Mouse (Mus musculus) right cerebral cortex, postnatal 4 days (tissue): ENCODE data around the gene Chic2.

Source experiments
- DNase-seq: peaks from one replicate; pipeline ENCODE4 v3.0.0-alpha.2; 2022

The Chic2 gene

DNA sequence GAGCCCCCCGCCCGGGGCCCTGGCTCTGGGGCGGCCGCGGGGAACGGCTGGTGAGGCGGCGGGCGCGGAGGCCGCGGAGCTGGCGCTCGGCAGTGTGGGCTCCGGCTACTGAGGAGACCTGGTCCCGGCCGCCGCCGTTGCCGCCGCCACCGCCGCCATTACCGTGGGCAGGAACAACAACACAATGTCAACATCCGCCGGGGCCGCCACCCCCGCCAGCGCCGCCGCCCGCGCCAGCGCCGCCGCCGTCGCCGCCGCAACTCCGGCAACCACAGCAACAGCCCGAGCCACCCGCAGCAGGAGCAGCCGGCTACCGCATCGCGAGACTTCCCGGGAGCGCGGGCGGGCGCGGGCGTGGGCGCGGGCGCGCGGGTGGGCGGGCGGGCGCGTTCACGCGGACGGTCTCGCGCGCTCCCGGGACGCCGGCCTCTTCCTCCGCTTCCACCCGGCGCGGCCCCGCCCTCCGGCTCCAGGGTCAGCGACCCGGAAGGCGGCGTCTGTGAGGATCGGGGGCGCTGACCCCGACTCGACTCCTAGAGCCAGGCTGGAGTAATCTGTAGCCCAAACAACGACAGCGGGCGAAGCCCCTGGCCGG, at the start of gene Chic2:
Gene Chic2, minus strand, starts transcription at position 465 of the 595 bp plus-strand sequence.
- peak; percentile 83 for DNase-seq

- DNase-seq = no peak
Observed at GRCm38 (mm10) chr5:75085906-75086305, 41.3 kb upstream of the Chic2 start.

DNA sequence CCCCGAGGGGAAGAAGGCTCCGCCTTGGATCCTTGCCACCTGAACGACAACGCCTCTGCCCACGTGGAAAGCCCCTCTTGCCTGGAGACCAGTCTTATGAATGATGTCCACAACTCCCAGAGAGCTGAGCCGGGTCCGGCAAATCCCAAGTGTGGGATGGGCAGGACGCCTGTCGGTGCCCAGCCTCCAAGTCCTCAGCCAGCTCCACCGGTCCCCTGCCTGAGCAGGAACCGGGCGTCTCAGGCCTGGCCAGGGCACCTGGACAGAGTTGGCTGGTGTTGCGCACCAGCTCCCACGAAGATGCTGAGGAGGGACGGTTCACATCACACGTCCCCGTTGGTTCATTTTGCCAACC, 40.9 kb upstream of the Chic2 start:
- DNase-seq = no peak

- DNase-seq = no peak
Observed at GRCm38 (mm10) chr5:75084871-75085520, 40.4 kb upstream of the Chic2 start.

GRCm38 (mm10) chr5:75084393-75084870, 39.9 kb upstream of the Chic2 start:
- no peak for DNase-seq

DNA sequence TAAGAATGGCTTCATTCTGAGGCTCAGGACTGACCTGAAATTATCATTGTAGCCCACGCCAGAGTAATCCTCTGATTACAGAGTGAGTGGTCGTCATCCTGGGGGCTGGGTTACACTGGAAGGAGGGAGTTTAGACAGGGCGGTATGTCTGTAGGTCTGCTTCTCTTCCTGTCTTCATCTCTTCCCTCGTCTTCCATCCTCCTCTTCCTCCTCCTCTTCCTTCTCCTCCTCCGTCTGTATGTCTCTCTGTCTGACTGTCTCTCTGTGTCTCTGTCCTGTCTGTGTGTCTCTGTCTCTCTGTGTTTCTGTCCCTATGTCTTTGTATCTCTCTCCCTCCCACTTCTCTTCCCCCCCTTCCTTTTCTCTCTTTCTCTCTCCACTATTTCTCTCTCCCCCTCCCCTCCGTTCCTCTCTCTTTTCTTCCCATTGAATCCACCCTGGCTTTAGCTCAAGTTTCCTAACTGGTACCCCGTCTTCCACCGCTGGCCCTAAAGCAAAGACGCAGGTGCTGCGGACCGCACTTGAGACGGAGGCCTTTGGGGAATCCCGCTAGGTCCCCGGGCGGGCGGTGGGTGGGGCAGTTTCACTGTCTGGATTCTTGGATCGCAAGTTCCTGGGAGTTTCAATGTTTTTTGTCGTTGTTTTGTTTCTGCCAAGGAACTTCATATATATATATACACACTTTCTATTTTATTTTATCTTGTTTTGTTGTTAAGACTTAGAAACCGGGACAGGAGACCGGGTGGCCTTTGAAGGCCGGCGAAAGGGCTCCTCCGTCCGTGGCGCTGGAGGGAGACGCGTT, 39.2 kb upstream of the Chic2 start:
- no peak for DNase-seq

DNA sequence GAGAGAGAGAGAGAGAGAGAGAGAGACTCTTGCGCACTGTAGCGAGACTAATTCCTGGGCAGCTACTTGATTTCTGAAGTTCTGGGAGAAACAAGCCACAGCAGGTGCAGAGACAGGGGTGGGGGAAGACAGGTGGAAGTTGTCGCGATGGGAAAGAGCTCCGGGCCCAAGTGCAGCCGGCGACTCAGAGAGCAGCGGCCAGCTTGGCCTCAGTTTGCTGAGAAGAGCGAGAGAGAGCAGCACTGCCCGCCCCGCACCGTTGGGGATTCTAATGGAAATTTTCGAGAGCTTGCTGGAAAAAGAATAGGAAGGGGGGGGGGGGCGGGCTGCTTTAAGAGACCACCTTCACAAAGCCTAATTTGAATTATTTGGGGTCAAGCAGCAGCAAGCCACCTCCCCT, 38.5 kb upstream of the Chic2 start:
- no peak for DNase-seq

GRCm38 (mm10) chr5:75082439-75082838, 37.9 kb upstream of the Chic2 start:
- DNase-seq = no peak

GRCm38 (mm10) chr5:75079564-75079963, 35.0 kb upstream of the Chic2 start:
- DNase-seq = no peak

DNA sequence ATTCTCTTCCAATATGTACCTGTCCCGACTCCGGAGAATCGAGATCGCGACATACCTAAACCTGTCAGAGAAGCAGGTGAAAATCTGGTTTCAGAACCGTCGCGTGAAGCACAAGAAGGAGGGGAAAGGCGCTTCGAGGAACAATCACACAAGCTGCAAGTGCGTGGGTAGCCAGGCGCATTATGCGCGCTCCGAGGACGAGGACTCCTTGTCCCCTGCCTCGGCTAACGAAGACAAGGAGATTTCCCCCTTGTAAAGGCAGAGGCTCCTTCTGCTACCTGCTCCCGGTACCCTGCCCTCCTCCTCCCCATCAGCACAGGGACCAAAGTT, 32.4 kb upstream of the Chic2 start:
- DNase-seq = no peak

- no peak for DNase-seq
Observed at GRCm38 (mm10) chr5:75076326-75077050, 31.9 kb upstream of the Chic2 start.

DNA sequence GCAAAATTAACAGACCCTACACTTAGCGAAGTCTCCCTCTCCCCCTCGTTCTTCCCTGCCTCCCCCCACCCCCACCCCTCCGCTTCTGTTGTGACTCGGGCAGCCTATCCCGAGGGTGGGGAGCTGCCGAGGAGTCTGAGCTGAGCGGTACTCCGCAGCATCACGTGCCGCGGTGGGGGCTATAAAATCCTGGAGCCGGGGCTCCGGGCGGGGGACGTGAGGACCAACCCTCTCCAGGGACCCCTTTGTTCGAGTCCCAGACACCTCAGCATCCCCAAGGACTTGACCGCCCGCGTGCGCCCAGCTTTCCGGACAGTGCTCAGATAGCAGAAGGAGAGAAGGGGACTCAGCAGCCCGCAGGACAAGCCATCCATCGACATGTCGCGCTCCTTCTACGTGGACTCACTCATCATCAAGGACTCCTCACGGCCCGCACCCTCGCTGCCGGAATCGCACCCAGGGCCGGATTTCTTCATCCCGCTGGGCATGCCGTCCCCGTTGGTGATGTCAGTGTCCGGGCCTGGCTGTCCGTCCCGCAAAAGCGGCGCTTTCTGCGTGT, 30.9 kb upstream of the Chic2 start, which contains the start of gene Gsx2:
Gene Gsx2, plus strand, starts transcription at position 219 of the 559 bp plus-strand sequence.
- DNase-seq = no peak

DNA sequence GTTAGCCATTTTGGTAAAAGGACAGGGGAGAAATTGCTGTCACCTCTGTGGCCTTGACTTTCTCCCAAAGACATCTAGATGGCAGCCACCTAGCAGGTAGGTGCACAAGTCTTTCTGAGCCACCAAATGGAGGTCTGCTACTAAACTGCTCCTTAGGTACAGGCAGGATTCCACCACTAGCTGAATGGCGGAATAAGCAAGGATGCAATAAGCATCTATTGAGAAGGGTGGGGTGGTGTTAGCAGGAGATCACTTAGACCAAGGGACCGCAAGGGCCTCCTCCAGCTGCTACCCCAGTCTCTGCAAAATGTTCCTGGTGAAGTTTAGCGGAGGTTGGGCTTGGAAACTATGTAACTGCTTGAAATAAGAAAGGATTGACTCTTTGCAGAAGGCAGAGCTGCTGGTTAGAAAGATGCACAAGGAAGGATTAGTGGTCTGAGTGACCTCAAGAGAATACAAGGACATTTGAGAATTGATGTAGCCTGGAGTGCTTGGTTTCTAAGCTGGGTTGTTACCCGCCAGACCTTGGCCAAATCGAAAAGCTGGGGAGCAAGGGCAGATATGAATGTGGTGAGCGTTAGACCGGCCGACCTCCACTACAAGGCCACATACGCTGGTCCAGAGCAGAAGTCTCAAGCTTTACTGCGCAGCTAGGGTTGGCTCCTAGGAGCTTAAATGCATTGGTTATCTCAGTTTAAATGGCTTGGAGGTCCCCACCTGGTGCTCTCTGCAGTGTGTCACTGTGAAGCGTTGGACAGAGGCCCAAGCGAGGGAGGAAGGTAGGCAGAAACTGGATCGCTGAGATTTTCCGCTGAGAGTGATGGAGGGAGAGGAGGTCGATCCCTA, 30.2 kb upstream of the Chic2 start:
- DNase-seq = no peak

DNA sequence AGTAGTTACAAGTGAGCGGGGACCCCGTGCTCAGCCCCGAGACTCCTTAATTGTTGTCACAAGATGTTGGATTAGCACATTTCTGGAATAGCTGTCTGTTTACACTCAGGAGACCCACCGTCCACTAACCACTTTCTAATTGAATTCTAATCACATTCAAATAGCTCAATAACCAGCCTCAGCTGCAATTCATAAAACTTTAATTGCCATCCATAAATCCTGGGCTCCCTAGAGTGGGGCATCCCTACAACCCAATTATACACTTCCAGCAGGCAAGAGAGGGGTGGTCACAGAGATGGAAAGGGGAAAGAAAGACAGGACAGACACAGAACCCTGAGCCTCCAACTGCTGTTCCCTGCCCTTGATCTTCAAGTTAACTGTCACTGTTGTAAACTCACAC, 29.6 kb upstream of the Chic2 start:
- DNase-seq = no peak

DNA sequence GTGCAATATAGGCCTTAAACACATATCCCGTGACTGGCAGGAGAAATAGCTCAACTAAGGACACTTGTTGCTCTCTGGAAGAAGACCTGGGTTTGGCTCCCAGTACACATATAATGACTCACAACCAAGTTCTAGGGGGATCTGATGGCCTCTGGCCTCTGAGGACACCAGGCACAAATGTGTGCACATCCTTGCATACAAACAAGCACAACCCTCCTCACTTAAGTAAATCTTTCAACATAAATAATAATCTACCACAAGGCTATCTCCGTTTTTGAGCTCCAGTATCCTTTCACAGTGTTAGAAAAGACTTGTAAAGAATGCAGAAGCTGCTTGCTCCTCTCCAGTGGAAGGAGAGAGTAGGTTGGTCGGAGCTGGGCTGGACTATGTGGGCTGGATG, 29.1 kb upstream of the Chic2 start:
- no peak for DNase-seq

DNA sequence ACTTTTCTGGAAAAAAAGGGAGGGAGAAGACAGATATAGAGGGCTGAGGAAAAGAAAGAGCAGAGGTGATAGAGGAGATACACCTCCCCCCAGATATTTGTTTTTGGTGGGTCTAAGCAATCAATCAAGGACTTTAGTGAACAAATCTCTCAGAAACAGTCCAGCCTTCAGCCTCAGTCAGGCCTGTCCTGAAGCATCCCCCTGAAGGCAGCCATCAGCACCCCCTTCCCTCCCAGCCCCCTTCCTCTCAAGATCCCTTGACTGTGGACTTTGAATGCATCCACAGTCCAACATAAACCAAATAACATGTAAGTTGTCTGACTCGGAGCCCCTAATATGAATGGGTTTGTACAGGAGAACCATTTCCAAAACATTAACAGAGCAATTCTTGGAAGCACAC, 28.6 kb upstream of the Chic2 start:
- DNase-seq = no peak

DNA sequence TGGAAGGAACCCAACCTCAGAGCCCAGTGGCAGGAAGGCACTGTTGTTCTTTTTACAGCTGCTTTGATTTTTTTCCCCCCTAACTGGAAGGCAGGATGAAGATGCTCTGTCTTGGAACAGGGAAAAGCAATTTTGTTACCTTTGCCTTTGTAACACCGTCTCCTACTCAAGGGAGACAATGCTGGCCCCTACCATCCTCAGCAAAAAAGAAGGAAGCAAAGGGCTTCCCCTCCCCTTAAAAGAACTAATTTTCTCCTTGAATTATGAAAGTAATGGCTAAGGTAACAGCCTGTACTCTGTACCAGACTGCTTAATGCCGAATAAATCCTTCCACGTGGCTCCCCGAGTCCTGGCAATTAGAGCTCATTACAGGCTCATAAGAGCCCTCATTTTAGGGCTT, 28.0 kb upstream of the Chic2 start:
- DNase-seq = no peak

DNA sequence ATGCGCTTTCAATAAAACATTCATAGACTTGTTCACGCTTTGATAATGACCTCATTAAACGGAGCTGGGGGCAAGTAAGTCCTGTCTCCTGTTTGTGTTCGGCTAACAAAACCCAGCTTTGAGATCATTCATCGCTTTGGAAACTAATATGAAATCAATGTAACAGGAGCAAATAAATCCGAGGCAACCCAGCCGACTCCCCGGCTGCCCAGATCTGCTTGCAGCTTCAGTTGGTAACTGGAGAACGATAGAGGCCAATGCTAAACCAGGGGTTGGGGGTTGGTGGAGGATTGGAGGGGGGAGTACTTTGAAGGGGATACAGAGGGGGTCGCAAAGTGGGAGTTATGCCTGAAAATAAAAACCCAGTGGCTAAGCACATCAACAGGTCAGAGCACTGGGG, 27.4 kb upstream of the Chic2 start:
- no peak for DNase-seq

GRCm38 (mm10) chr5:75070656-75071375, 26.2 kb upstream of the Chic2 start:
- peak; percentile 8 for DNase-seq

DNA sequence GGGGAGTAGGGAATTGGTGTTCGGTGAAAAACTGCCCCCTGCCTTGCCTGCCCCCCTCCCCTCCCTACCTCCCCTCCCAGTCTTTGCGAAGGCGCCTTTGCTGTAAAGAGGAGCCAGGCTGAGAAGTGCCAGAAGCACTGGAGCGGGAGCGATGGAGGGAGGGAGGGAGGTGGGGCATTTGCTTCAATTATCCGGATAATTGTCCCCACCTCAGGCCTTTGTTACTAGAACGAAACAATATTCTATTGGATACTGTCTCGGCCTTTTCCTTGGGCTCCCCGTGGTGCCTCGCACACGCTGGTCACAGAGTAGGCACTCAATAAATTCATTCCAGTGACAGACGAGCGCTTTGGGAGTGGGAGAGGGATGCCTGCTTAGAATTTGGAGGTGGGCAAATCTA, 25.6 kb upstream of the Chic2 start:
- no peak for DNase-seq

- peak; percentile 73 for DNase-seq
Observed at GRCm38 (mm10) chr5:75067125-75067756, 22.7 kb upstream of the Chic2 start.
